Mouse (Mus musculus) intestine, postnatal 0 days (tissue): ENCODE results near the gene Cacng1. TPM values are rescaled to one million over a fixed set of nuclear protein-coding genes. Genes with fewer than 3 reads are reported as not detected.

Experiments
- ATAC-seq: fragments of 200-750 bp; cut with Nextera tagmentation; 2 replicates; pipeline ENCODE4 v1.8.0; 2017; ENCODE audit warnings: mild to moderate bottlenecking, moderate TSS enrichment, moderate library complexity
- H3K27ac ChIP-seq: fragments of 300-500 bp; sonication (generic); 2 replicates; pipeline ENCODE4 v1.5.1; 2014; ENCODE audit warnings: mild to moderate bottlenecking, low read depth, low read length, moderate library complexity
- H3K27me3 ChIP-seq: fragments of 300-500 bp; sonication (generic); replicated peaks from 2 replicates; pipeline ENCODE4 v1.6.1; 2014; ENCODE audit warnings: low read length, mixed read lengths; ENCODE audit not compliant: control insufficient read depth, insufficient read depth
- H3K36me3 ChIP-seq: fragments of 300-500 bp; sonication (generic); 2 replicates; pipeline ENCODE4 v1.6.1; 2014; ENCODE audit warnings: mild to moderate bottlenecking, moderate library complexity; ENCODE audit not compliant: control insufficient read depth, insufficient read depth
- H3K4me1 ChIP-seq: fragments of 300-500 bp; sonication (generic); replicated peaks from 2 replicates; pipeline ENCODE4 v1.6.1; 2014; ENCODE audit warnings: antibody characterized with exemption, low read length, mixed read lengths; ENCODE audit not compliant: control insufficient read depth, insufficient read depth
- H3K4me2 ChIP-seq: fragments of 300-500 bp; sonication (generic); replicated peaks from 2 replicates; pipeline ENCODE4 v1.6.1; 2014; ENCODE audit warnings: low read depth, mild to moderate bottlenecking, moderate library complexity
- H3K4me3 ChIP-seq: fragments of 300-500 bp; sonication (generic); 2 replicates; pipeline ENCODE4 v1.5.1; 2014; ENCODE audit warnings: low read depth, low read length
- H3K9ac ChIP-seq: fragments of 300-500 bp; sonication (generic); 2 replicates; pipeline ENCODE4 v1.6.1; 2014; ENCODE audit warnings: mild to moderate bottlenecking, low read depth, low read length
- H3K9me3 ChIP-seq: fragments of 300-500 bp; sonication (generic); 2 replicates; pipeline ENCODE4 v1.6.1; 2016; ENCODE audit warnings: mixed run types; ENCODE audit not compliant: control insufficient read depth
- CTCF ChIP-seq: sonication (generic); IDR thresholded peaks from 2 replicates; pipeline ENCODE4 v1.5.1; 2016; ENCODE audit warnings: low read depth, mild to moderate bottlenecking, control low read depth, antibody characterized with exemption, moderate library complexity
- WGBS: fragments of 180-500 bp; shearing (Covaris S2); extraction: QIAGEN DNeasy Blood & Tissue Kit; methylation state at CpG from one replicate; pipeline ENCODE4 v1.1.7; 2014; 5-methylcytosine and 5-hydroxymethylcytosine counted together
- polyA plus RNA-seq: library from polyadenylated mRNA; unstranded; fragments of >200 nt; fragmentation: Nextera tagmentation; extraction: Ambion mirVana; gene quantifications from 2 replicates; pipeline ENCODE4 v1.2.1, GENCODE M21; 2015

The Cacng1 gene
- 0.12 and 0.20 TPM in 2 replicates for polyA plus RNA-seq

DNA sequence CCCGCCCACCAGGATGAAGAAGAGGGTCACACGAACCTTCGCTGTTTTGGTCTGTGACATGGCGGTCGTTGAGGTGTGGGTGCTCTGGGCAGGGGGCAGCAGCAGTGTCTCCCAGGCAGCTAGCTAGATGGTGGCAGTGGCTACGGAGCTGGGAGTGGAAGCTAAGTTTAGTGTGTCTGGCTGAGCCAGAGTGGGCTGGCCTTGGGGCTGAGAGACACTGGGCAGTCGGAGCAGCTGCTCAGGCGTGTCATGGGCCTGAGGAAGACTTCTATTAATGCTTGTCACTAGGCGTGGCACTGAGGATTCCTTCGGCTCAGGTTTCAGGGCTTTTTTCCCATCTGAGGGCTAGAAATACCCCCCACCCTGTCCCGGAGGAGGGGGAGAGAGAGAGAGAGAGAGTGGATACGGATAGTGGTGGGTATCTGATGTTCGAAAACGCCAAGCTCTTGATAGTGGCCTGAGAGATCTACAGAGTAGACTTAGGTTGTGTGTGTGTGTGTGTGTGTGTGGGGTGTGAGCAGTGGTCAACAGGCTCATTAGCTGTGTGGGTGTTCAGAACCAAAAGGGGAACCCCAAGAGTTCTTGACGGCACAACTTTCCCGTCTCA, at the start of gene Cacng1:
TSS of gene Cacng1 (minus strand) at position 191 of the 607 bp plus-strand sequence.
- Histone ChIP-seq H3K4me3 (no peak within 1 kb of the TSS), H3K9ac (no peak within 1 kb of the TSS), H3K27me3 (no peaks in the 10 kb centered on the region; the same call in 1 of the 2 replicates), H3K4me2 (no peak within 1 kb of the TSS), H3K36me3 (no peaks in the 10 kb centered on the region), H3K27ac (no peak within 1 kb of the TSS), H3K4me1 (no peaks in the 10 kb centered on the region), H3K9me3 (no peaks in the 10 kb centered on the region)
- no peak for TF ChIP-seq CTCF
- no peak for ATAC-seq
- 76% methylated on average over 16 of the region's 16 CpGs for WGBS

DNA sequence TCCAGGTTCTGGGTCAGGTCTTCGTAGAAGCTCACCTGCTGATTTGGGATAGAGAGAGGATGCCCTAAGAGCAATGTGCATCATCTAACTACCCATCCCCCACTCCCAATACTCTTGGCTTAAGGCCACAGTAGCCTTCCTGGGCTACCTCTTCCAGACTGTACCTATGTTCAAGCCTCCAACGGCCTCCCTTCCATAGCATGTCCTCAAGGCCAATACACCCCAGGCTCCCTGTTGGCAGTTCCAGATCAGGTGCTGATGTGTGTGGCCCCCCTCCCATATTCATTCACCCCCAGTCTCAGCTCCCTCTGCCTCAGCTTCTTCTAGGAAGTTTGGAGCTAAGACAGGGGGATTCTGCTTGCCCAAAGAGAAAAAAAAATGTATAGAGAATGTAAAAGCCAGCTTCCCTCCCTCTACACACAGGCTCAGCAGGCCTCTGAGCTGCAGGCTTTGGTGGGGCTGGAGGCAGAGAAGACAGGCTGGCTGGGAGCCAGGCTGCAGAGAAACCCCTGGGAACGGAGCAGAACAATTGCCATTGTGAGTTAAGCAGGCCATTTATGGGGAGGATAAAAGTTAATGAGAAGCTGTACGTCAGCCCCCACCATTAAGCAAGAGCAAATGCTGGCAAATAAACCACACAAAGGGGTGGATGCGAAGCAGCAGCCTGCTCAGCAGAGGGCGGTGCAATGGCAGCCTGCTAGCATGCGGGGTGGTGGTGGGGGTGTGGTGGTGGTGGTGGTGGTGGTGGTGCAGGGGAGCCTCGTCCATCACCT, 46.6 kb upstream of the Cacng1 start:
- no peak for ATAC-seq
- peak; percentile 37 for TF ChIP-seq CTCF
- no peaks in the 10 kb centered on the region for H3K4me1 ChIP-seq
- H3K27ac ChIP-seq, result no peak overlapping the region
- H3K4me3 ChIP-seq, result no peak overlapping the region
- 32% methylated on average over 8 of the region's 8 CpGs for WGBS
- no peak overlapping the region for H3K4me2 ChIP-seq
- no peak overlapping the region for H3K9ac ChIP-seq
- H3K27me3 ChIP-seq, result no peaks in the 10 kb centered on the region
- H3K9me3 ChIP-seq, result no peaks in the 10 kb centered on the region
- H3K36me3 ChIP-seq, result no peaks in the 10 kb centered on the region

DNA sequence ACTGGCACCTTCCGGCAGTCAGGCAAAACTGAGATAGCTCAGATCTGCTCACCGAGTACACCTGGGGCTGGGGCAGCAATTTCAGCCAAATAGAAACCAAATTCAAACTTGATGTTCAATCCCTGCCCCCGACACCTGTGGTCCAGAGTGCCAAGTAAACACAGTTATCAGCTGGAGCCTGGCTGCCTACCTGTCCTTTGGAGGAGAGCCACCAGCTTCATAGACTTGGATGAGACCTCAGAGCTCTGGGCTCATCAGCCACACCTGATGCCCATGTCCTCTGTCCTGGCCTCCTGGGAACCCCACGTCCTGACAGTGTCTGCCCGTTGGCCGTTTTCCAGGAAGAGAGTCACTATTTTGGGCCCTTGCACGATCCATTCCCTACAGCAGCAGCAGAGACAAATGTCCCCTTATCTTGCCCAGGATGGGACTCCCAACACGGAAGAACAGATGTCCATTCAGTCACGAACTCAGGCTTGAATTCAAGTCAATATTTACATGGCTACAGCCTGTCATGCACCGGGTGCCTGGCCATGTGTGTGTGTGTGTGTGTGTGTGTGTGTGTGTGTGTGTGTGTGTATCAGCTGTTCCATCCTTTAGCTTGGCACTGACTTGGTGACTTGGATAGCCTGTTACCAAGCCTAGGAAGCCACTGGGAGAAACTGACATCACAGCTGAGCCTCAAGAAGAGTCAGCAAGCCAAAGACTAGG, 45.6 kb upstream of the Cacng1 start:
- no peak for TF ChIP-seq CTCF
- Histone ChIP-seq H3K27me3 (no peaks in the 10 kb centered on the region), H3K4me3 (no peak overlapping the region), H3K36me3 (no peaks in the 10 kb centered on the region), H3K9me3 (no peaks in the 10 kb centered on the region), H3K9ac (no peak overlapping the region), H3K4me2 (no peak overlapping the region), H3K4me1 (no peaks in the 10 kb centered on the region), H3K27ac (no peak overlapping the region)
- WGBS, result 41% methylated on average over 10 of the region's 10 CpGs
- no peak for ATAC-seq

DNA sequence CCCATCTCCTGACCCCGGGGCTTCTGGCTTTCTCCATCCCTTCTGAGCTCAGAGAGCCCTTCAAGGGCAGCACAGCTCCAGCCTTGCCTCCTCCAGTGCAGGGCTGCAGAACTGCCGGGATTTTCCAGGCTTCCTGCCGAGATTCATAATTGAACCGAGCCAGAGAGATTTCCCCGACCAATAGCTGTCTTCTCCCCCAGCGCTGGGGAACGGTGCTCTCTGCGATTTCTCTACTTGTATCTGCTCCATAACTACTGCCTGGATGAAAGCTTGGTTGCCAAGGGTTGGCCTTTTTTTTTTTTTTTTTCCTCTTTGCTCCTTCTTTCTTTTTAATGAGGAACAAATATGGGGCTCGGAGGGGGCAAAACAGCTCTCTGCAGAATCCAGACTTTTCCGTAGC, 43.7 kb upstream of the Cacng1 start:
- Histone ChIP-seq H3K4me2 (no peak overlapping the region), H3K36me3 (no peaks in the 10 kb centered on the region), H3K4me3 (no peak overlapping the region), H3K9ac (no peak overlapping the region), H3K4me1 (no peaks in the 10 kb centered on the region), H3K9me3 (no peaks in the 10 kb centered on the region), H3K27ac (no peak overlapping the region), H3K27me3 (no peaks in the 10 kb centered on the region)
- ATAC-seq, result no peak
- 69% methylated on average over 10 of the region's 10 CpGs for WGBS
- TF ChIP-seq CTCF, result no peak

DNA sequence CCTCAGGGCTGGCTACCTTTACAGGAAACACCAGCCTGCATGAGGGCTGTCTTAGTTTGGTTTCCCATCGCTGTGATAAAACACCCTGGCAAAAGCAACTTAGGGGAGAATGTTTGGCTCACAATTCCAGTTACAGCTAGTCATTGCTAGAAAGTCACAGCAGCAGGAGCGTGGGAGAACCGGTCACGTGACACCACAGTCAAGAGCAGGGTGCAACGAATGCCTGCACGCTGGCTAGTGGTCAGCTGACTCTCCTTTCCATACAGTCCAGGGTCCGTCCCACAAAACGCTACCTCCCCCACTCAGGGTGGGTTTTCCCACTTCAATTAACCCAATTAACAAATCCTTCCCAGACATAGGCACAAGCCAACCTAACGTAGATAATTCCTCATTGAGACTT, 43.2 kb upstream of the Cacng1 start:
- 82% methylated on average over 9 of the region's 9 CpGs for WGBS
- no peak for TF ChIP-seq CTCF
- no peaks in the 10 kb centered on the region for H3K9me3 ChIP-seq
- no peaks in the 10 kb centered on the region for H3K4me1 ChIP-seq
- no peak overlapping the region for H3K27ac ChIP-seq
- ATAC-seq, result no peak
- no peak overlapping the region for H3K4me3 ChIP-seq
- no peak overlapping the region for H3K4me2 ChIP-seq
- no peak overlapping the region for H3K9ac ChIP-seq
- H3K27me3 ChIP-seq, result no peaks in the 10 kb centered on the region
- H3K36me3 ChIP-seq, result no peaks in the 10 kb centered on the region

DNA sequence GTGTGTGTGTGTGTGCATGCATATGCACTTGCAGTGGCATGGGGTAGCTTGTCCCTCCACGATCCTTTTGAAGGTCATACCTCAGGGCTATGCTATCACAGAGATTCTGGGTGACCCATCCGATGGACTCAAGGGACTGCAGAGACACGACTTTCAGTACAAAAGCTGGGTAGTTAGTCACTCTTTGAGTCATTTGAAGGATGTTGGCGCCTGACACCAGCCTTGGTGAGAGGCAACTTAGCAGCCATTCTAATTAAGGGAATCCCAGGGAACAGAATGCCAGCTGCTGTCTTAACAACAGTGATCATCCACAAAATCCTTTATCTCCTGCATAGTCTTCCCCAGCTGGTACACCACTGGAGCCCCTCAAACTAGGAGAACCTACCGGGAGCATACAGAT, 32.8 kb upstream of the Cacng1 start:
- H3K27me3 ChIP-seq, result no peaks in the 10 kb centered on the region
- no peaks in the 10 kb centered on the region for H3K9me3 ChIP-seq
- TF ChIP-seq CTCF, result no peak
- no peak overlapping the region for H3K4me3 ChIP-seq
- H3K4me2 ChIP-seq, result no peak overlapping the region
- 84% methylated on average over 5 of the region's 5 CpGs for WGBS
- H3K4me1 ChIP-seq, result no peaks in the 10 kb centered on the region
- no peak overlapping the region for H3K9ac ChIP-seq
- no peak overlapping the region for H3K27ac ChIP-seq
- H3K36me3 ChIP-seq, result no peaks in the 10 kb centered on the region
- no peak for ATAC-seq
